In the genomic region with DNA sequence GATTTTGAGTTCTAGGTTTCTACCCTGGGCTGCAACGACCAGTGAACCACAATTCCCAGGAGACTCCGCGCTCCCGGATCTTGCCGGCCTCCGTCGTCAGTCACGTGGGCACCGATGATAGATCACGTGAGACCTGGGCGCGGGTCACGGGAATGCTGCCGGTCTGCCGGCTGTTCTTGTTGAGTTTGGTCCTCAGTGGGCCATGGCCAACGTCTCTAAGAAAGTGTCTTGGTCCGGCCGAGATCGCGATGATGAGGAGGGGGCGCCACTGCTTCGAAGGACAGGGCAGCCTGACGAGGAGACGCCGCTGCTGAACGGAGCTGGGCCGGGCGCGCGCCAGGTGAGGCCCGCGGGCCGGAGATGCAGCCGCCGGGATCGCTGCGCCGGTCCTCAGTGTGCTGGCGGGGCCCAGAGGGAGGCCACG, we compare ENCODE assay signal across 8 mouse cellular contexts. TPM values are rescaled to one million over a fixed set of nuclear protein-coding genes. Genes with fewer than 3 reads are reported as not detected.
A peak's percentile ranks its signal among the peaks of the same experiment; 100 is the strongest.
DNase-seq lines count a peak whose midpoint lies in the region; ATAC-seq and TF ChIP-seq lines count a peak whose summit lies in the region.

A gene (plus strand): TSS at position 117 of the 424 bp plus-strand sequence.

- peaks cover 21% of the 10 kb centered on the region for H3K36me3 ChIP-seq in E14TG2a.4 (ENCODE audit: insufficient read depth, low read length)
- peaks cover 4% of the 10 kb centered on the region; the same call in 1 of the 2 replicates for H3K36me3 ChIP-seq in forebrain, embryonic 13.5 days (ENCODE audit: poor library complexity, severe bottlenecking)
- H3K36me3 ChIP-seq in liver, postnatal 0 days (replicated peaks; ENCODE audit: insufficient read depth, low read length): no peaks in the 10 kb centered on the region
- H3K36me3 ChIP-seq in neural tube, embryonic 14.5 days (ENCODE audit: control insufficient read depth, insufficient read depth, low read length): no peaks in the 10 kb centered on the region

- peaks cover 32% of the 10 kb centered on the region for H3K4me1 ChIP-seq in E14TG2a.4 (replicated peaks; ENCODE audit: low read depth, low read length)
- peaks cover 17% of the 10 kb centered on the region for H3K4me1 ChIP-seq in forebrain, embryonic 13.5 days
- peaks cover 11% of the 10 kb centered on the region for H3K4me1 ChIP-seq in liver, postnatal 0 days (ENCODE audit: insufficient read depth)
- peaks cover 9% of the 10 kb centered on the region for H3K4me1 ChIP-seq in neural tube, embryonic 14.5 days (ENCODE audit: control insufficient read depth, insufficient read depth, low read length)

- no peaks in the 10 kb centered on the region for H3K27me3 ChIP-seq in E14TG2a.4 (ENCODE audit: insufficient read depth, low read length)
- no peaks in the 10 kb centered on the region for H3K27me3 ChIP-seq in forebrain, embryonic 13.5 days
- H3K27me3 ChIP-seq in liver, postnatal 0 days (ENCODE audit: insufficient read depth, low read length): no peaks in the 10 kb centered on the region
- no peaks in the 10 kb centered on the region for H3K27me3 ChIP-seq in neural tube, embryonic 14.5 days (ENCODE audit: control insufficient read depth, insufficient read depth, low read length)

- peak within 1 kb of the TSS; percentile 91 for H3K9ac ChIP-seq in forebrain, embryonic 13.5 days
- peak within 1 kb of the TSS; percentile 84 for H3K9ac ChIP-seq in liver, postnatal 0 days (replicated peaks)
- H3K9ac ChIP-seq in neural tube, embryonic 14.5 days (replicated peaks; ENCODE audit: low read depth, low read length): peak within 1 kb of the TSS; percentile 73

- peak; percentile 40; the same call in 1 of the 2 replicates for TF ChIP-seq EP300 in liver, postnatal 0 days (IDR thresholded peaks at IDR 0.05; ENCODE audit: low read depth)

- peak; percentile 95 for ATAC-seq in forebrain, embryonic 13.5 days
- peak; percentile 97 for ATAC-seq in liver, postnatal 0 days
- peak; percentile 95 for ATAC-seq in neural tube, embryonic 14.5 days (ENCODE audit: low read depth)

- H3K9me3 ChIP-seq in E14TG2a.4 (ENCODE audit: low read length): no peaks in the 10 kb centered on the region
- H3K9me3 ChIP-seq in forebrain, embryonic 13.5 days (replicated peaks): no peaks in the 10 kb centered on the region
- H3K9me3 ChIP-seq in liver, postnatal 0 days (ENCODE audit: low read length): no peaks in the 10 kb centered on the region
- no peaks in the 10 kb centered on the region for H3K9me3 ChIP-seq in neural tube, embryonic 14.5 days (ENCODE audit: control insufficient read depth, low read length)

- no peak for TF ChIP-seq CTCF in E14TG2a.4 (conservative IDR thresholded peaks at IDR 0.05; ENCODE audit: low read length)
- 0 out of 2 replicates have a peak, but pooled peaks have one; percentile 2 for TF ChIP-seq CTCF in liver, postnatal 0 days (IDR thresholded peaks at IDR 0.05; ENCODE audit: low read depth)

- intact Hi-C loops in heart, postnatal 10 days (cut with DNase I): loop anchor here (2.0 to 5.0 kb wide), 2 partner anchors 16 to 139 kb away; a partner anchor contains a TSS

- H3K4me3 ChIP-seq in E14TG2a.4 (replicated peaks; ENCODE audit: low read length): peak within 1 kb of the TSS; percentile 96
- peak within 1 kb of the TSS; percentile 97 for H3K4me3 ChIP-seq in forebrain, embryonic 13.5 days
- peak within 1 kb of the TSS; percentile 86 for H3K4me3 ChIP-seq in liver, postnatal 0 days (ENCODE audit: low read depth, low read length)
- H3K4me3 ChIP-seq in neural tube, embryonic 14.5 days (ENCODE audit: low read depth, low read length): peak within 1 kb of the TSS; percentile 95

- whole genome bisulfite sequencing in forebrain, embryonic 13.5 days: under 1% methylated on average over 40 of the region's 40 CpGs
- under 1% methylated on average over 40 of the region's 40 CpGs for WGBS in large intestine, adult 2 months
- under 1% methylated on average over 37 of the region's 40 CpGs for WGBS in liver, postnatal 0 days (ENCODE audit: insufficient replicate concordance)
- under 1% methylated on average over 40 of the region's 40 CpGs for WGBS in neural tube, embryonic 14.5 days

- H3K4me2 ChIP-seq in forebrain, embryonic 13.5 days: peak within 1 kb of the TSS; percentile 84
- H3K4me2 ChIP-seq in liver, postnatal 0 days (ENCODE audit: low read depth, low read length): peak within 1 kb of the TSS; percentile 80
- peak within 1 kb of the TSS; percentile 60 for H3K4me2 ChIP-seq in neural tube, embryonic 14.5 days (ENCODE audit: low read depth, low read length)

- peak; percentile 83 for DNase-seq in c-Kit-positive CD71-positive TER-119-positive erythroid progenitor cells, embryonic 14.5 days (ENCODE audit: low spot score)
- peak; percentile 95 to 98 for DNase-seq in heart, postnatal 10 days
- DNase-seq in large intestine, adult 2 months (ENCODE audit: low read depth, low spot score): peak; percentile 75
- peak; percentile 93 for DNase-seq in liver, postnatal 0 days
- peak; percentile 95 for DNase-seq in testis, postnatal 10 days (ENCODE audit: low spot score)

- peak within 1 kb of the TSS; percentile 31; the same call in 1 of the 2 replicates for H3K27ac ChIP-seq in forebrain, embryonic 13.5 days
- H3K27ac ChIP-seq in liver, postnatal 0 days (ENCODE audit: low read depth): 0 out of 2 replicates have a peak within 1 kb of the TSS, but pooled peaks have one; percentile 26
- H3K27ac ChIP-seq in neural tube, embryonic 14.5 days (ENCODE audit: low read depth, low read length): peak within 1 kb of the TSS; percentile 62; the same call in 1 of the 2 replicates

RNA-seq across cellular contexts. Expression of the gene that starts here (rescaled TPM):
- polyA plus RNA-seq in forebrain, embryonic 13.5 days (2015; fragmentation: Nextera tagmentation; extraction: Ambion mirVana): 23.6 and 29.6 TPM in 2 replicates
- 10 to 100 TPM; 27.7 to 28.8 TPM for total RNA-seq in heart, postnatal 10 days (2021)
- polyA plus RNA-seq in large intestine, adult 2 months (2012; rRNA removed): 17.1 and 21.7 TPM in 2 replicates
- 7.3 and 8.6 TPM in 2 replicates for polyA plus RNA-seq in liver, postnatal 0 days (2015; fragmentation: Nextera tagmentation; extraction: Ambion mirVana)
- polyA plus RNA-seq in neural tube, embryonic 14.5 days (2014; fragmentation: Nextera tagmentation; extraction: Ambion mirVana): 26.3 and 26.7 TPM in 2 replicates

Comparison
In these comparisons a context has a peak if more than half of its experiments do, and no peak if none do; other contexts are left out.
1. Peak in every context shown above with its lines: DNase-seq, ATAC-seq, H3K4me3 ChIP-seq and H3K27ac ChIP-seq.